Mouse (Mus musculus) activated CD4-positive, CD25-positive, alpha-beta regulatory T cell (primary cell): ENCODE data around the gene 1110059E24Rik. TPM values are rescaled to one million over a fixed set of nuclear protein-coding genes. Genes with fewer than 3 reads are reported as not detected.

Experiments used
- polyA plus RNA-seq, 2 experiments: library from polyadenylated mRNA; unstranded; fragments of 100-300 nt; shearing (Covaris generic); gene quantifications; one replicate each; pipeline ENCODE4 v1.2.1; 2017

The 1110059E24Rik gene
- polyA plus RNA-seq, result 10 to 100 TPM; 35.3 to 40.4 TPM

GRCm38 (mm10) chr19:21652285-21653171 lies at the start of gene 1110059E24Rik:
Gene 1110059E24Rik (minus strand): TSS chr19:21652976.

GRCm38 (mm10) chr19:21653172-21653981 lies 601 bp upstream of the 1110059E24Rik start, which contains the start of gene Abhd17b:
Gene Abhd17b (plus strand): TSS chr19:21653185.

Other genes with a start within 250 kb of the 1110059E24Rik start
- 1 to 10 TPM in 1 of 2 experiments, under 1 TPM in 1; 0.19 to 1.7 TPM for gene Gda, start 179.5 kb downstream of the 1110059E24Rik start, polyA plus RNA-seq
- gene Abhd17b, start 209 bp upstream of the 1110059E24Rik start, polyA plus RNA-seq, result 10 to 100 TPM; 37.8 to 55.2 TPM
- gene Cemip2, start 125.4 kb upstream of the 1110059E24Rik start, polyA plus RNA-seq, result 10 to 100 TPM in 1 of 2 experiments, 1 to 10 TPM in 1; 3.3 to 16.0 TPM